ENCODE assay signal across 12 mouse cellular contexts in the genomic region with DNA sequence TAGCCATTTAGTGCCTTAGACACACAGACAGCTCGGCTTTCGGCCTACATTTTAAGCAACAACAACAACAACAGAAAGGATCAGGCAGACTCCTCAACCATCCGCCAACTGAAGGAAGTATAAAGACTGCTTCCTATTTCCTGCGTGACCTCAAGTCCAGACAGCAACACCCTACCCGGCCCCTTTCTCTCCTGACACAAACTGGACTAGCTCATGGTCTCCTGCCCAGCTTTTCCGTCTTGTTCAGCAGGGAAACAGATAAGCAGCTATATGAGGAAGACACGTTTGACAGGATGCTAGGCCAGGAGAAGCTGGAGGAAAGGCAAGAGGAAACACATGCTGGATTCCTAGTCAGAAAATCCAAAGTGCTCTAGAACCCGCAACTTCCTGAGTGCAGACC.
DNase-seq lines count a peak whose midpoint lies in the region; ATAC-seq lines count a peak whose summit lies in the region.
"Had no signal": no experiment of that assay in that cellular context is flagged by ENCODE, and none has a peak within 500 bp of the region (broad histone marks: within the 10 kb centered on the region; RNA-seq: fewer than 3 reads in every experiment).

No protein-coding gene starts in this region.

- H3K27me3 ChIP-seq in kidney, embryonic 14.5 days (ENCODE audit: control insufficient read depth, insufficient read depth, low read length): no peaks in the 10 kb centered on the region
- H3K27me3 ChIP-seq in liver, embryonic 15.5 days: no peaks in the 10 kb centered on the region
- H3K27me3 ChIP-seq: embryonic facial prominence, embryonic 15.5 days had no signal

- H3K4me2 ChIP-seq in kidney, embryonic 14.5 days (replicated peaks; ENCODE audit: low read depth, low read length): no peak overlapping the region
- no peak overlapping the region for H3K4me2 ChIP-seq in liver, embryonic 15.5 days
- H3K4me2 ChIP-seq: embryonic facial prominence, embryonic 15.5 days had no signal

- no peaks in the 10 kb centered on the region for H3K9me3 ChIP-seq in kidney, embryonic 14.5 days (ENCODE audit: control insufficient read depth, low read length)
- no peaks in the 10 kb centered on the region for H3K9me3 ChIP-seq in liver, embryonic 15.5 days (replicated peaks)
- H3K9me3 ChIP-seq: embryonic facial prominence, embryonic 15.5 days had no signal

- H3K27ac ChIP-seq in kidney, embryonic 14.5 days (ENCODE audit: low read depth, low read length): peak overlapping the region; percentile 32; the same call in 1 of the 2 replicates
- H3K27ac ChIP-seq in liver, embryonic 15.5 days (replicated peaks): no peak overlapping the region
- H3K27ac ChIP-seq: embryonic facial prominence, embryonic 15.5 days; macrophage had no signal

- no peak for ATAC-seq in kidney, embryonic 14.5 days (ENCODE audit: low FRiP score, low TSS enrichment)
- peak; percentile 32; the same call in 1 of the 2 replicates for ATAC-seq in liver, embryonic 15.5 days (ENCODE audit: insufficient read depth)
- ATAC-seq: activated CD4-positive, CD25-positive, alpha-beta regulatory T cell, adult 4 months had no signal

- no peak overlapping the region for H3K4me3 ChIP-seq in kidney, embryonic 14.5 days (ENCODE audit: low read length)
- H3K4me3 ChIP-seq in liver, embryonic 15.5 days (replicated peaks): no peak overlapping the region
- H3K4me3 ChIP-seq: embryonic facial prominence, embryonic 15.5 days had no signal

- no peaks in the 10 kb centered on the region for H3K36me3 ChIP-seq in kidney, embryonic 14.5 days (ENCODE audit: control insufficient read depth, insufficient read depth, low read length)
- no peaks in the 10 kb centered on the region for H3K36me3 ChIP-seq in liver, embryonic 15.5 days (replicated peaks)
- H3K36me3 ChIP-seq: embryonic facial prominence, embryonic 15.5 days had no signal

- DNase-seq in adrenal gland, postnatal 14 days: peak; percentile 9
- DNase-seq in adrenal gland, adult (ENCODE audit: inconsistent age in 2 of 2, low spot score in 1 of 2): no peak
- no peak for DNase-seq in kidney, adult 9 months
- DNase-seq in MN1 (ENCODE audit: low spot score): peak; percentile 20
- no peak for DNase-seq in thymus, postnatal 36 days
- no peak for DNase-seq in spleen, postnatal 4 days (ENCODE audit: low spot score in 2 of 2)
- DNase-seq: cerebellum, postnatal 25 days had no signal

- 60% methylated on average over 8 of the region's 8 CpGs for WGBS in kidney, embryonic 14.5 days
- WGBS in liver, embryonic 15.5 days (ENCODE audit: insufficient replicate concordance): 33% methylated on average over 8 of the region's 8 CpGs

- H3K4me1 ChIP-seq in kidney, embryonic 14.5 days (ENCODE audit: control insufficient read depth, insufficient read depth, low read length): peaks cover 4% of the 10 kb centered on the region; the same call in 1 of the 2 replicates
- H3K4me1 ChIP-seq in liver, embryonic 15.5 days (replicated peaks): peaks cover 2% of the 10 kb centered on the region

- no peak overlapping the region for H3K9ac ChIP-seq in kidney, embryonic 14.5 days (ENCODE audit: low read depth, low read length)
- no peak overlapping the region for H3K9ac ChIP-seq in liver, embryonic 15.5 days
- H3K9ac ChIP-seq: embryonic facial prominence, embryonic 15.5 days had no signal

Comparison
In these comparisons a context has a peak if more than half of its experiments do, and no peak if none do; other contexts are left out.
1. DNase-seq: peak in adrenal gland, postnatal 14 days (single experiment) and MN1 (single experiment); none in adrenal gland, adult (0 of 2), kidney, adult 9 months (single experiment), thymus, postnatal 36 days (0 of 2) and spleen, postnatal 4 days (0 of 2).